Mouse (Mus musculus): ENCODE measurements around the gene Nolc1.

Nolc1 gene

DNA sequence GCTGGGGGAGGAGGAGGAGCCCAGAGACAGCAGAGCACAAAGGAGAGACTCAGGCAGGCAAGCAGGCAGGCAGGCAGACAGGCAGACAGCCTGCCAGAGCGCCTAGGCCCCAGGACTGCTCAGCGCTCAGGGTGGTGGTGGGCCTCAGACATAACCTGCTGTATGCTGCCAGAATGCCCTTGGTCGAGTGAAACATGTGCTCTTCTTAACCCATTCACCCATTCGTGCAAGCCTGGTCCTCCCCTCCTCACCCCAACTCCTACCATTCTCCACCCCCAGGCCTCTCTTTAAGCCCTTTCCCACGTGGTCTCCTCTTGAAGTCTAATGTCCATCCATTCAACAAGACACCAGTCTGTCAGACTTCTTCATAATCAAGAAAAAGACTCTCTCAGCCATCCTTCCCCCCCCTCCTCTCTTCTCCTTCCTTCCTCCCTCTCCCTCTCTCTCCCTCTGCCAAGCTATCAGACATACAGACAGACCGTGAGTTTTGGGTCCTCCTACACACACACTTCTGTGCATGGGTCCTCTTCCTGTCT is 33.1 kb upstream of the Nolc1 start:
- no peak for DNase-seq (ENCODE audit: low read depth, low spot score)

DNA sequence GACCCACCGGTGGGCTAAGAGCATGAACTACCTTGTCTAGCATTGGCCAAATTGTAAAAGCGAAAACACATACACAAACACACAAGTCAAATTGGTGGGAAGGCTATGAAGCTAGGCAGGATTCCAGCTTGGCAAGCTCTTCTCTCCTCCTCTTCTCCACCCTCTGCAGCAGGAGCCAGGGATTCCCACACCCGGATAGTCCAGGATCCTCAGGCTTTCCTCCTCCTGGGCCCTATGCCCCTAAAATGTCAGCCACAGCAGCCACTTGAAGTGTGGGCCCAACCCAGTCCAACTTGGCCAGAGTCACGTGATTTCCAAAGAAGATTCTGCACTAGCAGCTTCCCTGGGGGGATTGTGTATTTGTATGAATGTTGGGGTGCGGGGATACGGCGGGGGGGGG is 32.3 kb upstream of the Nolc1 start:
- DNase-seq (ENCODE audit: low read depth, low spot score), result no peak

DNA sequence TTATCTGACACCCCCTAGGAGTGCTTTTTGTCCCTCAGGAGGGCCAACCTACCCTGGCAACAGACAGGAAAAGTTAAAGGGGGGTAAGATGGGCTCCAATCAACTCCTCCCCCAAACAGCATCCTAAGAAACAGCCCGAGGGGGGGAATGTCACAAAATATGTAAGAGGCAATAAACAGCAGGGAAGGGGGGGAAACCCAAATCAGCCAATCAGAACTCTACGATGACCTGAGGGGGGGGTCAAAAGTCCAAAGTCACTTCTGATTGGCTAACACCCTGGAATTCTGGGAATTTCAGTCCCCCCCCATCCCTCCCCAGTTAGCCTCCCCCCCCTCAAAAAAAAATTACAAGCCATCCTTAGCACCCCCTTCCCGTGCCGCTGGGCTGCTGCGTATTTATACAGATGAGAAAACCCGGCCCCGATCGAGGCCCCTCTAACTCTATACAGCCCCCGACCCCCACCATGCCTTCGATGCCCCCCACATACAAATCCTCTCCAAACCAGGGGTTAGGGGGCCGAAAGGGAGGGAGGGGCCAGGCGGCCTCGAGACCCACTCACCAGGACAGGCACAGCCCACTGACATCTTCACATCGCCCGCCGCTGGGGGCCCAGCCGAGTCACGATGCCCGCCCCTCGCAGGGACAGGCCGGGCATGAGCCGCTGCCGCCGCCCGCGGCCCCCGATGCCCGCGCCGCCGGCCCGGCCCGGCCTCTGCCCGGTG is 31.2 kb upstream of the Nolc1 start, which contains the start of gene Pprc1:
Gene Pprc1, plus strand, starts transcription at position 616 of the 722 bp plus-strand sequence.
- DNase-seq (ENCODE audit: low read depth, low spot score), result no peak

- peak; percentile 78 for DNase-seq (ENCODE audit: low read depth, low spot score)
Measured at GRCm38 (mm10) chr19:46044993-46045695, 30.5 kb upstream of the Nolc1 start, which contains the start of gene Ldb1. TSS of gene Ldb1 (minus strand) at chr19:46045214.

DNA sequence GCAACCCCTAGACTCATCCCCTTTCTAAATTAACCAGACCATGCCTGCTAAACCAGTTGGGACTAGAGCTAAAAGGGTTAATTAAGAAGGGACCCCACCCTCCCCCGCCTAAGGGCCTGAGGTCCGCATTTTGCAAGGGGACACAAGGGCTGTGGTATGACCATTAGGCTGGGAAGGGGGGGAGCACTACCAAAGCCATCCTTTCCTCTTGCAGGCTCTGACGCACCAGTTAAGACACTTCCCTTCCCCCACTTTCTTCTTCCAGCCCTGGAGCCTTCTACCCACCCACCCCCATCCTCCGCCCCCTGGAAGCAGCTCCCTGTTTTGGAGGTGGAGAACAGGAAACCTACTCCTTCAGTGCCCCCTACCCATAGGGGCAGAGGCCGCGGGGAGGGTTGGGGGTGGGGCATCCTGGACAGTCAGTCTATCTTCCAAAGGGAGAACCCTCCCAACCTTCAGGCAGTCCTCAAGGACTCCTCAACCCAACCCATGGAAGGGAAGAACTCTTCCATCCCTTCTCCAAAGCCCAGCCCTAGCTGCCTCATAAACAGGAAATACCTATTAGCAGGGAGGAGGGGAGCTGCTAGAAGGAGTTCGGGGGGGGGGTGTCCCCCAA is 29.9 kb upstream of the Nolc1 start:
- no peak for DNase-seq (ENCODE audit: low read depth, low spot score)

DNA sequence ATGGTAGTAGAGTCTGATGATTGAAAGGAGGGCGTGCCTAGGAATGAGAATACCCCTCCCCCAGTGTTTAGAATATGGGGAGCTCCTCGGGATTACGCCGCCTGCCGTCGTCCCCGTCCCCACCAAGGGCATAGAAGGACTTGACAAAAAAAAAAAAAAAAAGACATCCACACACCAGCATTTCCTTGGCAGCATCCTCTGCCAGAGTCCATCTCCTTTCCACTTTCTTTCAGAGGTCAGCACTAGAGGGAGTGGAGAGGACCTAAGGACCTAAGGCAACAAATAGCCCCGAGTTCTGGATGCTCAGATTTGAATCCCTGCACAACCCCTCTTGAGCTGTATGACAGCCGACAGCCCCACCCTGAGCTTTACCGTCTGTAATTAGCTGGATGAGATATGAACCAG is 29.0 kb upstream of the Nolc1 start:
- DNase-seq (ENCODE audit: low read depth, low spot score), result no peak

DNA sequence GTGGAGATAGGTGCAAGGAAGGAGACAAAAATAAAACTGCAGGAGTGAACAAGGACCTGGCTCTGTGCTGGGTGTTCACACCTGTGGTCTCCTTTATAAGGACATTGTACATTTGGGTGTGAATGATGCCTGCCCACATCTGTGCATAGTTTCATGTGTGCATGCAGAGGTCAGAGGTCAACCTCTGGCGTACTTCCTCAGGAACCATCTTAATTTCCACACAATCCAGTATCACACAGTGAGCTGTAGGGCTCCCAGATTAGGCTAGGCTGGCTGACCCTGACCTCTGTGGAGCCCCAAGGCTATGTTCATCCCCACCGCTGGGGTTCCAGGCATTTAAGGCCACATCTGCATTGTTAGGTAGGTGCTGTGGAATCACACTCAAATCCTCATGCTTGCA is 28.2 kb upstream of the Nolc1 start:
- DNase-seq (ENCODE audit: low read depth, low spot score), result no peak

- DNase-seq (ENCODE audit: low read depth, low spot score), result no peak
Measured at GRCm38 (mm10) chr19:46049129-46049528, 26.5 kb upstream of the Nolc1 start.

DNA sequence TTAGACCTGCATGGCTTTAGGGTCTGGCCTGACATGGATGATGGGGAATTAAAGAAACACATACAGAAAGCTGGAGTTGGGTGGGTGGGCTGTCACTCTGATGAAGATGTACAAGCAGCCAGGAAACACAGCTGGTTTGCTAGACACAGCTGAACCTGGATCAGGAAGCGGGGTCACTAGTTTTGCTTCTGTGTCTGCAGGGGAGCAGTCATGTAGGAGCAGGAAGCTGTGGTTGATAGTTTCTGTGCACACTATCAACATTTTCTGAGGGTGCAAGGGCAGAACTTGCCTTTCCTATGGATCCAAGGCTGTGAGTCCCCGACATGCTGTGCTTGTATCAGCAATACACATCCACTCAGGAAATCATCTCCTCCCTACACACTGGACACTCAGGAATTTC is 25.2 kb upstream of the Nolc1 start:
- DNase-seq (ENCODE audit: low read depth, low spot score), result no peak

DNA sequence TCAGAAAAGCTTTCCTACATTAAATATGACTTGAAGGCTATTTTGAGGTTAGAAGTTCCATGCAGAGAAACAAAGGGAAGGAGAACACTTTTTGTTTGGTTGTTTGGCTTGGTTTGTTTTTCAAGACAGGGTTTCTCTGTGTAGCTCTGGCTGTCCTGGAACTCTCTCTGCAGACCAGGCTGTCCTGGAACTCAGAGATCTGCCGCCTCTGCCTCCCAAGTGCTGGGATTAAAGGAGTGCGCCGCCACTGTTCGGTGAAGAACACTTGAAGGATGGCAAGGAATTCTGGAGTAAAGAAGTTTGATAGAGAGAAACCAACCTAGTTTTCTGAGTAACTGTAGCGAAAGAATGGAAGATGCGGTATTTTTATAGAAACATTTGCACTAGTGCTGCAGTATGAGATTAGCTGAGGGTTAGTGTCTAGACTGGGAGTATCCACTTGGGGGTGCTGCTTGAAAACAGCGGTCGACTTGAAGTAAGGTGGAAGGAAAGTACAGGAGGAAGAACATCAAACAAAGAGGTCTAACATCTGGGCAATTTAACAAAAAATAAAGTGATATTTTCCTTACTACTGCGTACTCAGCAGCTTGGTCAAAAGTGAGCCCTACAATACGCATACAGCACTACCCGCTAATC is 19.8 kb upstream of the Nolc1 start:
- no peak for DNase-seq (ENCODE audit: low read depth, low spot score)

DNA sequence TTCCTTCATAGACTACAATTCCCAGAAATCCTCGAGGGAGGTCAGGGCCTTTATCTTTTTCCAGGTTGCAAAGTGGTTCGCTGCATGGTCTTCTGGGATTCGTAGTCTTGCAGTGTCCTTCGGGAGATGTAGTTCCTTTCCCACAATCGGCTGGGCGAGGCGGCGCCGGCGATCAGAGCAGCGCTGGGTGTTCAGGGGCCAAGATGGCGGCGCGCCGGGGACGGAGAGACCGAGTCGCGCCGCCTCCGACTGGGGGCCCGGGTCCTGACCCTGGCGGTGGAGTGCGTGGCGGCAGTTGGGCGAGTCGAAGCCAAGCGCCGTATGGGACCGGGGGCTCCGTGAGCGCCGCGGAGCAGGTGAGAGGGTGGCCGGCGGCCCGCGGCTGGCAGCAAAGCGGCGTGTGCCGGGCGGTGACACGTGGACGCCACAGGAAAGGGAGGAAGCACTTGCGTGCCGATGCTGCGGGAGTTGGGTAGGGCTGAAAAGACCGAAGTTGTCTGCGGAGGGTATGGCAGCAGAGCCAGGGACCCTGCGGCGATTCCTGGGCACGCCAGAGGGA is 19.2 kb upstream of the Nolc1 start:
- DNase-seq (ENCODE audit: low read depth, low spot score), result peak; percentile 90

- no peak for DNase-seq (ENCODE audit: low read depth, low spot score)
Measured at GRCm38 (mm10) chr19:46056947-46057607, 18.6 kb upstream of the Nolc1 start.

DNA sequence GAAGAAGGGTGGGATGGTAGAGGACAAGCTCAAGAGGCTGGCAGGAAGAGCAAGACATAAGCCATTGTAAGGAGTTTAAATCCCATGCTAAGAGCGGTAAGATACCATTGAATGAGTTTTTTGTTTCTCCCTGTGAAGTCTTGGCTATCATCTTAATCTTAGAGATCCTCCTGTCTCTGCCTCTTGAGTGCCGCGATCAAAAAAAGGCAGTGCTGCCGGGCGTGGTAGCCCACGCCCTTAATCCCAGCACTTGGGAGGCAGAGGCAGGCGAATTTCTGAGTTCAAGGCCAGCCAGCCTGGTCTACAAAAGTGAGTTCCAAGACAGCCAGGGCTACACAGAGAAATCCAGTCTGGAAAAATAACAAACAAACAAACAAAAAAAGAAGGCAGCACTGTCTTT is 17.2 kb upstream of the Nolc1 start:
- no peak for DNase-seq (ENCODE audit: low read depth, low spot score)

- no peak for DNase-seq (ENCODE audit: low read depth, low spot score)
Measured at GRCm38 (mm10) chr19:46060845-46061244, 14.8 kb upstream of the Nolc1 start.

- DNase-seq (ENCODE audit: low read depth, low spot score), result no peak
Measured at GRCm38 (mm10) chr19:46068054-46068453, 7.6 kb upstream of the Nolc1 start.

DNA sequence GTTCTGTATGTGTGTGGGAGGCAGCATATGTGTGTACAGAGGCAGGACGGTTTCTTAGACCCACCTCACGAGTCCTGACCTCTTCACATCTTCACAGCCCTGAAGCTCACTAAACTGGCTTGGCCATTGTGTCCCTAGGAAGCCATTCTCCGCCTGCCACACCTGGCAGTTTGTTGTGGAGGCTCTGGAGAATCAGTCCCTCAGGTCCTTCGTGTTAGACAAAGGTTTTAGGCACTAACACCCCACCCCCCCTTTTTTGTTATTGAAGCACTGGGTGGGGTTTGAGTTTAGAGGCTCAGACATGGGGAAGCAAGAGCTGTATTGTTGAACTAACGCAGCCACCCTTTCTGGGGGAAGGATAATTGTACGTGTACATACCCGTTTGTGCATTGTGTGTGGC is 2.4 kb upstream of the Nolc1 start:
- DNase-seq (ENCODE audit: low read depth, low spot score), result no peak

DNA sequence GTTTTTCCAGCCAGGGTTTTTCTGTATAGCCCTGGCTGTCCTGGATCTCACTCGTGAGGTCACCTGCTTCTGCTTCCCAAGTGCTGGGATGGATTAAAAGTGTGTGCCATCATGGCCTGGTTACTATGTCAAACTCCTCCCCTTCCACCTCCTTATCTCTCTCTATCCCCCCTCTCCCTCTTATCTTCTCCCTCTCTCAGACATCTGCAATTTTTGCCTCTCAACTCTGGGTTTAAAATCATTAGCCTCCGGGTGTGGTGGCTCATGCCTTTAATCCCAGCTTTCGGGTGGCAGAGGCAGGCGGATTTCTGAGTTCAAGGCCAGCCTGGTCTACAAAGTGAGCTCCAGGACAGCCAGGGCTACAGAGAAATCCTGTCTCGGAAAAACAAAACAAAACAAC is 1.4 kb upstream of the Nolc1 start:
- no peak for DNase-seq (ENCODE audit: low read depth, low spot score)

DNA sequence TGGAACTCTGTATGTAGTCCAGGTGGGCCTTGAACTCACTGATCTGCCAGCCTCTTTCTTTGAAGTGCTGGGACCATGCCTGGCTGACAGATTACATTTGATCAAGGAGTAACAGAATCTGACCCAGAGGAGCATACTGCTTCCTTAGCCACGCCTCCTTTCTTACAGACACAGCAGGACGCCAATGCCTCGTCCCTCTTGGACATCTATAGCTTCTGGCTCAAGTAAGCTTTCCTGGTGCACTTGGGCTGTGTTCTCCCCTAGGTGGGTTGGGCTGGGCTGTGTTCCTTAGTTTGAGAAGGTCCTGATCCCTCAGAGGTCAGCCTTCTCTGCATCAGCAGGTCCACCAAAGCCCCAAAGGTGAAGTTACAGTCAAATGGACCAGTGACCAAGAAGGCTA is 2.9 kb downstream of the Nolc1 start:
- no peak for DNase-seq (ENCODE audit: low read depth, low spot score)

GRCm38 (mm10) chr19:46085185-46085584 is 9.5 kb downstream of the Nolc1 start:
- DNase-seq (ENCODE audit: low read depth, low spot score), result no peak

- DNase-seq (ENCODE audit: low read depth, low spot score), result peak; percentile 30
Measured at GRCm38 (mm10) chr19:46086337-46086736, 10.7 kb downstream of the Nolc1 start.

DNA sequence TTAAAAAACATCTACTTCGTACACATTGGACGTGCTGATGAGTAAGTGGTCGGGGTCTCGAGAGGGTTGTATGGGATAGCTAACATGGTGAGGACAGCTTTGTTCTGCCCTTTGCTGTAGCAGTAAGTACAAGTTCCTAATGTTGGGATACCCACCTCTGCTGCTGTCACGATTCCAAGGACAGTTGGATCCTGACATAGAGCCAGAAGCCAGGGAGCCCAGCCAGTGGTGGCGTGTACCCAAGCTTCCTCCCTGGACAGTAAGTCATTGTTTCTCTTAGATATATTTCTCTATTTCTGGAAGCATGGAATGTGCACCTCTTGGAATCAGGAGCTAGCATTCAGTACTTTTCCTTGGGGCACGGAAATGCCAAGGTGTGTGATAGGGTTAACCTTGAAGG is 12.2 kb downstream of the Nolc1 start:
- DNase-seq (ENCODE audit: low read depth, low spot score), result no peak
